Mouse (Mus musculus) stomach, embryonic 15.5 days (tissue): ENCODE data around the gene a. TPM values are rescaled to one million over a fixed set of nuclear protein-coding genes. Genes with fewer than 3 reads are reported as not detected.

Experiments used
- ATAC-seq: fragments of 200-750 bp; cut with Nextera tagmentation; 2 replicates; pipeline ENCODE4 v1.8.0; 2017; ENCODE audit warnings: low read depth, moderate number of reproducible peaks, moderate TSS enrichment; ENCODE audit not compliant: insufficient read depth, low FRiP score
- H3K27ac ChIP-seq: fragments of 300-500 bp; sonication (generic); 2 replicates; pipeline ENCODE4 v1.5.1; 2015; ENCODE audit warnings: mild to moderate bottlenecking, inconsistent platforms
- H3K27me3 ChIP-seq: fragments of 300-500 bp; sonication (generic); replicated peaks from 2 replicates; pipeline ENCODE4 v1.6.1; 2015; ENCODE audit warnings: inconsistent platforms
- H3K36me3 ChIP-seq: fragments of 300-500 bp; sonication (generic); 2 replicates; pipeline ENCODE4 v1.6.1; 2015; ENCODE audit warnings: inconsistent platforms
- H3K4me1 ChIP-seq: fragments of 300-500 bp; sonication (generic); 2 replicates; pipeline ENCODE4 v1.6.1; 2015; ENCODE audit warnings: inconsistent platforms
- H3K4me2 ChIP-seq: fragments of 300-500 bp; sonication (generic); 2 replicates; pipeline ENCODE4 v1.6.1; 2015; ENCODE audit warnings: mild to moderate bottlenecking, inconsistent platforms
- H3K4me3 ChIP-seq: fragments of 300-500 bp; sonication (generic); replicated peaks from 2 replicates; pipeline ENCODE4 v1.5.1; 2015; ENCODE audit warnings: inconsistent platforms
- H3K9ac ChIP-seq: fragments of 300-500 bp; sonication (generic); 2 replicates; pipeline ENCODE4 v1.6.1; 2015; ENCODE audit warnings: inconsistent platforms
- H3K9me3 ChIP-seq: fragments of 300-500 bp; sonication (generic); 2 replicates; pipeline ENCODE4 v1.6.1; 2016; ENCODE audit warnings: inconsistent platforms
- whole genome bisulfite sequencing: fragments of 180-500 bp; shearing (Covaris S2); methylation state at CpG from one replicate; pipeline ENCODE4 v1.1.7; 2015; 5-methylcytosine and 5-hydroxymethylcytosine counted together
- polyA plus RNA-seq: library from polyadenylated mRNA; unstranded; fragments of >200 nt; fragmentation: Nextera tagmentation; extraction: Ambion mirVana; gene quantifications from 2 replicates; pipeline ENCODE4 v1.2.1, GENCODE M21; 2015

The a gene
- polyA plus RNA-seq, 1 experiment from 2014 or later = 1.3 TPM

DNA sequence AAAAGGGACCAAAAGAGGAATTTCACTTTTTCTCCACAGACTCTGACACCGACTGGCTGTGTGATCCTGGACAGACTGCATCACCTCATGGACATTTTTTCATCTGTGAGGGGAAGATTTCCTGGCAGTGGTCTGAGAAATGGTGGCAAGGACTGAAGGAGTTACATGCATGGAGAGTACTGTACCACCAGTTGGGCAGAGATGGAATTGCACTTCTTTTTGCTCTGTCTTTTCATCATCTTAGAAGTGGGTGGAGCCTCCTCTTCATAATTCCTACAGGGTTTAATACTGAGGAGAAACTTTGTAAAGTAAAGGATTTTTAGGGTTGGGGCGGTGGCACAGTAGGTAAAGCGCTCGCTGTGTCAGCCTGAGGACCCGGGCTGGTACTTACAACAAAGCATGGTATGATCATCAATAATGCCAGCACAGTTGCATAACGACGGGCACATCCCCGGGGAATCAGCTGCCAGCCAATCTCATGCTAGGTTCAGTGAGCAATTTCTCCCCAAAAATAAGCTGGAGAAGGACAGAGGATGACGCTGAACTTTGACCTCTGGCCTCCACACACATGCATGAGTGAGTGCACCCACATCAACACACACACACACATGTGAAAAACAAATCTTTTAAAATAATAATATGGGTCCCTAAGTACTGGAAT, 307.6 kb downstream of the a start:
- no peaks in the 10 kb centered on the region for H3K9me3 ChIP-seq
- 82% methylated on average over 9 of the region's 9 CpGs for WGBS
- no peaks in the 10 kb centered on the region for H3K36me3 ChIP-seq
- H3K27ac ChIP-seq = no peak overlapping the region
- H3K4me3 ChIP-seq = no peak overlapping the region
- no peak for ATAC-seq
- H3K4me1 ChIP-seq = no peaks in the 10 kb centered on the region
- no peak overlapping the region for H3K4me2 ChIP-seq
- H3K27me3 ChIP-seq = no peaks in the 10 kb centered on the region
- H3K9ac ChIP-seq = no peak overlapping the region

GRCm38 (mm10) chr2:155099421-155099820, 308.2 kb downstream of the a start:
- 72% methylated on average over 7 of the region's 7 CpGs for WGBS
- H3K27ac ChIP-seq = no peak overlapping the region
- ATAC-seq = no peak

GRCm38 (mm10) chr2:155099994-155100795, 309.0 kb downstream of the a start:
- Histone ChIP-seq H3K27me3 (no peaks in the 10 kb centered on the region), H3K9me3 (no peaks in the 10 kb centered on the region), H3K36me3 (no peaks in the 10 kb centered on the region), H3K9ac (no peak overlapping the region), H3K4me1 (no peaks in the 10 kb centered on the region), H3K4me3 (no peak overlapping the region), H3K4me2 (no peak overlapping the region), H3K27ac (no peak overlapping the region)
- 76% methylated on average over 14 of the region's 14 CpGs for WGBS
- no peak for ATAC-seq

More at GRCm38 (mm10) chr2:155099421-155099820, 308.2 kb downstream of the a start:
- H3K9ac ChIP-seq = no peak overlapping the region
- no peaks in the 10 kb centered on the region for H3K27me3 ChIP-seq
- no peaks in the 10 kb centered on the region for H3K4me1 ChIP-seq
- no peak overlapping the region for H3K4me3 ChIP-seq
- H3K4me2 ChIP-seq = no peak overlapping the region
- H3K9me3 ChIP-seq = no peaks in the 10 kb centered on the region
- no peaks in the 10 kb centered on the region for H3K36me3 ChIP-seq

Other genes starting within 250 kb of the a start
- gene 1700003F12Rik, start 244.3 kb upstream of the a start, polyA plus RNA-seq = 0.59 and 1.5 TPM in 2 replicates
- 0.12 and 0.37 TPM in 2 replicates for gene Actl10, start 239.6 kb upstream of the a start, polyA plus RNA-seq
- gene Necab3, start 232.5 kb upstream of the a start, polyA plus RNA-seq = 2.4 and 2.5 TPM in 2 replicates
- gene E2f1, start 221.5 kb upstream of the a start, polyA plus RNA-seq = 20.2 and 21.1 TPM in 2 replicates
- gene Pxmp4, start 187.7 kb upstream of the a start, polyA plus RNA-seq = 26.8 and 30.2 TPM in 2 replicates
- 0.83 and 0.88 TPM in 2 replicates for gene Zfp341, start 178.1 kb upstream of the a start, polyA plus RNA-seq
- gene 4930519P11Rik, start 178.0 kb upstream of the a start, polyA plus RNA-seq = 0.30 and 0.78 TPM in 2 replicates
- gene Chmp4b, start 139.7 kb upstream of the a start, polyA plus RNA-seq = 35.9 and 40.0 TPM in 2 replicates
- not detected in 2 replicates for gene Gm14214, start 21.4 kb upstream of the a start, polyA plus RNA-seq
- gene Raly, start 306 bp upstream of the a start, polyA plus RNA-seq = 36.7 and 39.2 TPM in 2 replicates
- 92.7 and 94.8 TPM in 2 replicates for gene Eif2s2, start 101.5 kb downstream of the a start, polyA plus RNA-seq
- 2.6 and 3.1 TPM in 2 replicates for gene Gm14226, start 226.9 kb downstream of the a start, polyA plus RNA-seq